Mouse (Mus musculus): ENCODE results near the gene Pvr. TPM values are rescaled to one million over a fixed set of nuclear protein-coding genes. Genes with fewer than 3 reads are reported as not detected.

Gene Pvr
- polyA plus RNA-seq, 1 experiment = 13.0 TPM

DNA sequence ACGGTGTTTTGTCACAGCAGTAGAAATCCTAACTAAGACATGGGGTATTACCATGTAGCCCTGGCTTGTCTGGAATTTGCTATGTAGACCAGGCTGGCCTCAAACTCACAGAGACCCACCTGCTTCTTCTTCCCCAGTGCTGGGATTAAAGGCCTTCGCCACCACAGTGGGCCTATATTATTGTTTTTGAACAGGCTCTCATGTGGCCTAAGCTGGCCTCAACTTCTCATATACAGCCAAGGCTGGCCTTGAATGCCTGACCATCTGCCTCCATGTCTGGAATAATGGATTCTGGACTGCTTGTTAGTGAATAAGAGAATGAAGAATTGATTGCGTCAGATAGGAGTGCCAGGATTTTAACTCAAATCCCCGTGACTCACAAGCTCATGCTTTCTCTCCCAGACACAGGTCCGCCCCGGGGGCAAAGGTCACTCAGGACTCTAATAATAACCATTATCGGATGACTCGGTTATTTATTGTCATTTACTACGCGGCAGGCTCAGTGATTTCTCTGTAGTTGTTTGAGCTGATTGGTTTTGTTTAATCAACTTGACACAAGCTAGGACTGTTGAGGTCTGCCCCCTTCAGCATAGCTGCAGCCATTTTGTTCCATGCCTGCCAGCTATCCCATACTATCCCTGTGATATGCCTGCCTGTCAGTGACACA, 31.5 kb upstream of the Pvr start:
- no peak overlapping the region for H3K27ac ChIP-seq (ENCODE audit: insufficient read depth, low read depth, low read length)
- TF ChIP-seq CTCF (IDR thresholded peaks at IDR 0.05; ENCODE audit: low read depth, low read length) = no peak
- peaks cover 9% of the 10 kb centered on the region for H3K4me1 ChIP-seq (ENCODE audit: control insufficient read depth, insufficient read depth, low read length)
- no peak overlapping the region for H3K4me3 ChIP-seq (ENCODE audit: insufficient read depth, low read length)

DNA sequence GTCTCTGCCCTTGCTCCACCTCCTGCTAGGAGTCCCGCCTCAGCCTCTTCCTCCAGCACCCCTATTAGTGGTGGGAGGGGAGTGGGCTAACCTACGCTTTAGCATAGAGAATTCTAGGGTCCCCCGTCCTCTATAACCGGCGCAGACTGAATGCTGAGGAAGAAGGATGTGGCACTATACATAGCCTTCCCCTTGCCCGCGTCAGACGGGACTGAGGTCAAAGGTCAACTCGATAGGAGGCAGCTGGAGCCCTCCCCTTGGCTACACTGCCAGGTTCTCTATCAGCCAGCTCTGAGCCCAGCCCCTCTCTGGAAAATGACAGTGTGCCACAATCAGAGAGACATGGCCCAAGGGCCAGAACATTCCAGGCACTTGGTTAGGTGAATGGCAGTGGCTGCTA, 29.6 kb upstream of the Pvr start, which contains the start of gene Igsf23:
Gene Igsf23, minus strand, starts transcription at position 168 of the 400 bp plus-strand sequence.
- no peak within 1 kb of the TSS for H3K27ac ChIP-seq (ENCODE audit: insufficient read depth, low read depth, low read length)
- TF ChIP-seq POLR2A (IDR thresholded peaks at IDR 0.05; ENCODE audit: borderline replicate concordance, low read depth, low read length) (no peak), CTCF (IDR thresholded peaks at IDR 0.05; ENCODE audit: low read depth, low read length) (no peak)
- no peak within 1 kb of the TSS for H3K4me3 ChIP-seq (ENCODE audit: insufficient read depth, low read length)
- peaks cover 9% of the 10 kb centered on the region for H3K4me1 ChIP-seq (ENCODE audit: control insufficient read depth, insufficient read depth, low read length)

DNA sequence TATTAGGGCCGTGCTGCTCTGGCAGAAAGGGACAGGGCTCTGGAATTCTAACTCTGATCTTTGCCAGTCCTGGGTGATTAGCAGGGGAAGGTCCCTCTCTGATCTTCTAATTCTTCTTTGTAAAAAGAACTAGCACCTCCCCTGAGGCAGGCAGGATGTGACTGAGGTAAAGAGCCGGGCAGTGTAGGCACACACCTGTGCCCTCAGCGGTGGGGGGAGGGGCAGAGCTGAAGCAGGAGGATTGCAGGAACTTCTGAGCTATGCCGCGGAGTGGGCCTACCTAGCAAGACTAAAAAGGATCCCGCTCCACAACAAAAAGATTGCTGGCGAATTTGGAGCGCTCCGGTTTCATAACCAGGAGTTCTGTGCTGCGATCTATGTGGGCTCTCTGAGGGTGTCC, 29.0 kb upstream of the Pvr start:
- TF ChIP-seq POLR2A (IDR thresholded peaks at IDR 0.05; ENCODE audit: borderline replicate concordance, low read depth, low read length) = no peak
- Histone ChIP-seq H3K4me3 (ENCODE audit: insufficient read depth, low read length) (no peak overlapping the region), H3K4me1 (ENCODE audit: control insufficient read depth, insufficient read depth, low read length) (peaks cover 9% of the 10 kb centered on the region), H3K27ac (ENCODE audit: insufficient read depth, low read depth, low read length) (no peak overlapping the region)

GRCm38 (mm10) chr7:19948956-19949355, 28.0 kb upstream of the Pvr start:
- no peak for TF ChIP-seq POLR2A (IDR thresholded peaks at IDR 0.05; ENCODE audit: borderline replicate concordance, low read depth, low read length)
- TF ChIP-seq CTCF (IDR thresholded peaks at IDR 0.05; ENCODE audit: low read depth, low read length) = no peak
- H3K4me1 ChIP-seq (ENCODE audit: control insufficient read depth, insufficient read depth, low read length) = peaks cover 9% of the 10 kb centered on the region
- no peak overlapping the region for H3K27ac ChIP-seq (ENCODE audit: insufficient read depth, low read depth, low read length)
- no peak overlapping the region for H3K4me3 ChIP-seq (ENCODE audit: insufficient read depth, low read length)

- H3K4me1 ChIP-seq (ENCODE audit: control insufficient read depth, insufficient read depth, low read length) = no peaks in the 10 kb centered on the region
Measured at GRCm38 (mm10) chr7:19945821-19946515, 25.0 kb upstream of the Pvr start.

GRCm38 (mm10) chr7:19945201-19945600, 24.2 kb upstream of the Pvr start:
- Histone ChIP-seq H3K27ac (ENCODE audit: insufficient read depth, low read depth, low read length) (no peak overlapping the region), H3K4me1 (ENCODE audit: control insufficient read depth, insufficient read depth, low read length) (peaks cover 3% of the 10 kb centered on the region), H3K4me3 (ENCODE audit: insufficient read depth, low read length) (no peak overlapping the region)
- TF ChIP-seq CTCF (IDR thresholded peaks at IDR 0.05; ENCODE audit: low read depth, low read length) (no peak), POLR2A (IDR thresholded peaks at IDR 0.05; ENCODE audit: borderline replicate concordance, low read depth, low read length) (no peak)

More at GRCm38 (mm10) chr7:19945821-19946515, 25.0 kb upstream of the Pvr start:
- Histone ChIP-seq H3K27ac (ENCODE audit: insufficient read depth, low read depth, low read length) (no peak overlapping the region), H3K4me3 (ENCODE audit: insufficient read depth, low read length) (no peak overlapping the region)
- TF ChIP-seq CTCF (IDR thresholded peaks at IDR 0.05; ENCODE audit: low read depth, low read length) (no peak), POLR2A (IDR thresholded peaks at IDR 0.05; ENCODE audit: borderline replicate concordance, low read depth, low read length) (no peak)

DNA sequence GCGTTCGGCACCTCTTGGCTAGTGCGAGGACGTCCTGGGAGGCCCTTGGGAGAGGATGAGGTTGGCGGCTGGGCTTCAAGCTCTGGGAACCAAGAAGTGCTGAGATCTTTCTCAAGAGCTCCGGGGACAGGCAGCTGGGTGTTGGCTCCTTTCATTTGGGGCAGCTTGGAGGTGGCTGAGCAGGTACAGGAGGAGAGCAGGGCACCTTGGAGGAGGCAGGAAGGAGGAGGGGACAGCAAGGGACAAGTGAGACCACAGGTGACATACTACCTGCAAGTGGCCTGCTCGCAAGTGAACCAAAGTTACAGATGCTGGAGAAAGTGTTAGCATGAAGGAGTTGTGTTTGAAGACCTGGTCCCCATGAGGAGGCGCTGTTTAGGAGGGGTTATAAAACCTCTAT, 23.7 kb upstream of the Pvr start:
- peaks cover 5% of the 10 kb centered on the region for H3K4me1 ChIP-seq (ENCODE audit: control insufficient read depth, insufficient read depth, low read length)
- TF ChIP-seq CTCF (IDR thresholded peaks at IDR 0.05; ENCODE audit: low read depth, low read length) (no peak), POLR2A (IDR thresholded peaks at IDR 0.05; ENCODE audit: borderline replicate concordance, low read depth, low read length) (no peak)
- H3K27ac ChIP-seq (ENCODE audit: insufficient read depth, low read depth, low read length) = no peak overlapping the region

DNA sequence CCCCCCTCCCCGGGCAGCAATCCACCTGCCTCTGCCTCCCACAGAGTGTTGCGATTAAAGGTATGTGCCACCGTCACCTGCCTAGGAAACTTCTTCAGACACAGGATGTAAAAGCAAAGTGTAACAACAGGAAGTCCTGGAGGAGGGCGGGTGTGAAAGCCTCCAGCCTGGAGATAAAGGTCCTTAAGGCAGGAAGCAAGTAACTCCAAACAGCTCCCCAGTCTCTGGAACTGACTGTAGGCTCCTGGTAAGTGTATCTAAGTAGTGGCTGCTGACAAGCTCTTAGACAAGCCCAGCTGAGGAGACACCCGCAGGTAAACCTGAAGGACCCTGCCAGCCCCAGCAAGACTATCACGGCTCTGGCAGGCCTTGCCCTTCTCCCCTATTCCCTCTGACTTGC, 19.3 kb upstream of the Pvr start:
- no peak overlapping the region for H3K4me3 ChIP-seq (ENCODE audit: insufficient read depth, low read length)
- no peak overlapping the region; the same call in 1 of the 2 replicates for H3K27ac ChIP-seq (ENCODE audit: insufficient read depth, low read depth, low read length)
- TF ChIP-seq POLR2A (IDR thresholded peaks at IDR 0.05; ENCODE audit: borderline replicate concordance, low read depth, low read length) (no peak), CTCF (IDR thresholded peaks at IDR 0.05; ENCODE audit: low read depth, low read length) (no peak)
- peaks cover 21% of the 10 kb centered on the region for H3K4me1 ChIP-seq (ENCODE audit: control insufficient read depth, insufficient read depth, low read length)

More for the DNA sequence above, 23.7 kb upstream of the Pvr start:
- no peak overlapping the region for H3K4me3 ChIP-seq (ENCODE audit: insufficient read depth, low read length)

- peaks cover 25% of the 10 kb centered on the region for H3K4me1 ChIP-seq (ENCODE audit: control insufficient read depth, insufficient read depth, low read length)
- TF ChIP-seq CTCF (IDR thresholded peaks at IDR 0.05; ENCODE audit: low read depth, low read length) = no peak
- no peak for TF ChIP-seq POLR2A (IDR thresholded peaks at IDR 0.05; ENCODE audit: borderline replicate concordance, low read depth, low read length)
- no peak overlapping the region for H3K4me3 ChIP-seq (ENCODE audit: insufficient read depth, low read length)
- no peak overlapping the region for H3K27ac ChIP-seq (ENCODE audit: insufficient read depth, low read depth, low read length)
Measured at GRCm38 (mm10) chr7:19939555-19940235, 18.7 kb upstream of the Pvr start.

Data from bone marrow macrophage, adult 2 months (primary cell).